Mouse (Mus musculus) small intestine, adult 2 months (tissue): ENCODE measurements around the gene Cadm3.

Experiments used
- CTCF ChIP-seq: fragments of 200-500 bp; IDR thresholded peaks from 2 replicates; pipeline ENCODE4 v1.5.1; 2012; ENCODE audit warnings: low read depth, mild to moderate bottlenecking, control low read depth, inconsistent platforms, low read length, moderate library complexity, mixed read lengths; ENCODE audit not compliant: insufficient replicate concordance, insufficient read length; ENCODE audit errors: extremely low read depth
- POLR2A ChIP-seq: fragments of 200-500 bp; IDR thresholded peaks from 2 replicates; pipeline ENCODE4 v1.6.1; 2012; ENCODE audit warnings: low read depth, mild to moderate bottlenecking, control low read depth, inconsistent platforms, low read length, moderate library complexity

- no peak for TF ChIP-seq POLR2A
- no peak for TF ChIP-seq CTCF
These were observed 39.0 kb downstream of the Cadm3 start for GRCm38 (mm10) chr1:173328446-173328845.
